Mouse (Mus musculus) bone marrow macrophage, adult 2 months (primary cell): ENCODE measurements at regions not wholly inside any gene's neighbourhood (a gene's known extent, or its start where the extent isn't known, plus 50 kb on each side); places are given as distances from the start of the nearest gene placed in this dataset.
A peak's percentile ranks its signal among the peaks of the same experiment; 100 is the strongest.

Source experiments
- CTCF ChIP-seq: IDR thresholded peaks from 2 replicates; pipeline ENCODE4 v1.5.1; 2012; ENCODE audit warnings: low read depth, mild to moderate bottlenecking, low read length, moderate library complexity
- POLR2A ChIP-seq: IDR thresholded peaks from 2 replicates; pipeline ENCODE4 v1.6.1; 2012; ENCODE audit warnings: mild to moderate bottlenecking, low read depth, low read length, borderline replicate concordance

GRCm38 (mm10) chr8:95951794-95952193, 63.4 kb upstream of the Got2 start:
- TF ChIP-seq CTCF (peak; percentile 57), POLR2A (no peak)
